Mouse (Mus musculus) myocyte (in vitro differentiated cells): Measurements from ENCODE around the gene Gm20388. TPM values are rescaled to one million over a fixed set of nuclear protein-coding genes. Genes with fewer than 3 reads are reported as not detected.

ENCODE experiments used
- H3K27me3 ChIP-seq: one replicate; pipeline ENCODE4 v1.6.1; 2011; ENCODE audit not compliant: control insufficient read depth, insufficient read depth, insufficient read length
- H3K36me3 ChIP-seq: one replicate; pipeline ENCODE4 v1.6.1; 2011; ENCODE audit not compliant: control insufficient read depth, insufficient read depth
- H3K4me2 ChIP-seq: one replicate; pipeline ENCODE4 v1.6.1; 2011; ENCODE audit warnings: low read depth, control low read depth
- H3K4me3 ChIP-seq: one replicate; pipeline ENCODE4 v1.5.1; 2011; ENCODE audit warnings: mild to moderate bottlenecking, control low read depth, moderate library complexity
- H3K79me2 ChIP-seq: one replicate; pipeline ENCODE4 v1.6.1; 2011; ENCODE audit not compliant: control insufficient read depth, insufficient read depth
- H3ac ChIP-seq: one replicate; pipeline ENCODE4 v1.6.1; 2011; ENCODE audit not compliant: control insufficient read depth, insufficient read length
- CEBPB ChIP-seq: IDR thresholded peaks from 2 replicates; pipeline ENCODE4 v1.6.1; 2011; ENCODE audit warnings: mild to moderate bottlenecking, moderate library complexity; ENCODE audit not compliant: poor library complexity, insufficient read depth, severe bottlenecking
- E2F4 ChIP-seq: IDR thresholded peaks from one replicate; pipeline ENCODE4 v1.6.1; 2011; ENCODE audit warnings: mild to moderate bottlenecking, control low read depth, moderate library complexity; ENCODE audit not compliant: insufficient read depth
- MAX ChIP-seq: IDR thresholded peaks from one replicate; pipeline ENCODE4 v1.6.1; 2011; ENCODE audit warnings: low read depth, mild to moderate bottlenecking, control low read depth
- MYOD1 ChIP-seq, 3 experiments: IDR thresholded peaks; one replicate each; pipeline ENCODE4 v1.6.1; 2011; ENCODE audit warnings: control low read depth in 2 of 3, low read depth in 2 of 3, mild to moderate bottlenecking in 2 of 3, moderate library complexity in 1 of 3; ENCODE audit not compliant: insufficient read length in 2 of 3, control insufficient read depth in 1 of 3
- MYOG ChIP-seq, 3 experiments: IDR thresholded peaks; one replicate each; pipeline ENCODE4 v1.6.1; 2011; ENCODE audit warnings: control low read depth in 2 of 3, low read depth in 2 of 3, mild to moderate bottlenecking in 2 of 3; ENCODE audit not compliant: insufficient read length in 2 of 3, control insufficient read depth in 1 of 3, insufficient read depth in 1 of 3
- POLR2A ChIP-seq: IDR thresholded peaks from one replicate; pipeline ENCODE4 v1.6.1; 2011; ENCODE audit warnings: low read depth, mild to moderate bottlenecking, control low read depth, moderate library complexity; ENCODE audit not compliant: insufficient read length
- POLR2AphosphoS2 ChIP-seq: IDR thresholded peaks from one replicate; pipeline ENCODE4 v1.6.1; 2011; ENCODE audit warnings: low read depth, control low read depth; ENCODE audit not compliant: insufficient read length
- REST ChIP-seq: IDR thresholded peaks from one replicate; pipeline ENCODE4 v1.6.1; 2011; ENCODE audit warnings: mild to moderate bottlenecking, control low read depth, moderate library complexity; ENCODE audit not compliant: insufficient read depth, insufficient read length
- SRF ChIP-seq: IDR thresholded peaks from one replicate; pipeline ENCODE4 v1.6.1; 2011; ENCODE audit warnings: low read depth; ENCODE audit not compliant: control insufficient read depth, insufficient read length
- TCF12 ChIP-seq: IDR thresholded peaks from one replicate; pipeline ENCODE4 v1.6.1; 2011; ENCODE audit warnings: mild to moderate bottlenecking, control low read depth; ENCODE audit not compliant: poor library complexity, insufficient read depth, severe bottlenecking
- TCF3 ChIP-seq: IDR thresholded peaks from one replicate; pipeline ENCODE4 v1.6.1; 2011; ENCODE audit warnings: low read depth, control low read depth; ENCODE audit not compliant: insufficient read length
- USF1 ChIP-seq: IDR thresholded peaks from one replicate; pipeline ENCODE4 v1.6.1; 2011; ENCODE audit warnings: low read depth, mild to moderate bottlenecking, control low read depth, moderate library complexity
- polyA plus RNA-seq: library from polyadenylated mRNA; unstranded; fragments of >200 nt; fragmentation: generic; extraction: Trizol; gene quantifications from one replicate; pipeline ENCODE4 v1.2.1, GENCODE M21; 2012; ENCODE audit warnings: missing spikeins

Gene Gm20388
- polyA plus RNA-seq, 1 experiment = 15.3 TPM

DNA sequence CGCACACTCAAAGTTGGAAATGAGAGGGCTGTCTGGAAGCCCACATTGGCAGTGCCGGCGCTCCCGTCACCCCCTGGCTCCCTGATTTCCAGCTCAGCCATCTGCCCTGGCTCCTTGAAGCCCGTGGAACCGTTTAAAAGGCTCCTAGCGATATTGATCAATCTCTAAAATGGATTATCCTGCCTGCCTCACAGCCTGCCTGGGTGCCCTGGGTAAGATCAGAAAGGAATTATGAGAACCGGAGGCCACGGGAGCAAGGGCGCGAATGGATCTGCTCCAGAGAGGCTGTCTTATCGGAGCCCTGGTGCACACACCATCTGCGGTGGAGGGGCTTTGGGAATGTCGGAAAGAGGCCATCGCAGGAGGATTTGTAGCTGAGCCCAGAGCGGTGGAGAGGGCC is 561.6 kb downstream of the Gm20388 start:
- TF ChIP-seq REST (no peak), SRF (no peak), E2F4 (no peak), MYOG (IDR thresholded peaks at IDR 0.05; ENCODE audit: control insufficient read depth in 1 of 3, insufficient read depth in 1 of 3, insufficient read length in 2 of 3, low read depth in 2 of 3) (no peak), MAX (no peak), TCF12 (no peak), MYOD1 (IDR thresholded peaks at IDR 0.05; ENCODE audit: control insufficient read depth in 1 of 3, insufficient read length in 2 of 3, low read depth in 2 of 3) (no peak), TCF3 (no peak), POLR2A (no peak), CEBPB (no peak), USF1 (no peak), POLR2AphosphoS2 (no peak)
- H3K79me2 ChIP-seq = no peaks in the 10 kb centered on the region
- H3K36me3 ChIP-seq = no peaks in the 10 kb centered on the region
- no peak overlapping the region for H3ac ChIP-seq
- H3K27me3 ChIP-seq = no peaks in the 10 kb centered on the region
- no peak overlapping the region for H3K4me2 ChIP-seq
- no peak overlapping the region for H3K4me3 ChIP-seq

DNA sequence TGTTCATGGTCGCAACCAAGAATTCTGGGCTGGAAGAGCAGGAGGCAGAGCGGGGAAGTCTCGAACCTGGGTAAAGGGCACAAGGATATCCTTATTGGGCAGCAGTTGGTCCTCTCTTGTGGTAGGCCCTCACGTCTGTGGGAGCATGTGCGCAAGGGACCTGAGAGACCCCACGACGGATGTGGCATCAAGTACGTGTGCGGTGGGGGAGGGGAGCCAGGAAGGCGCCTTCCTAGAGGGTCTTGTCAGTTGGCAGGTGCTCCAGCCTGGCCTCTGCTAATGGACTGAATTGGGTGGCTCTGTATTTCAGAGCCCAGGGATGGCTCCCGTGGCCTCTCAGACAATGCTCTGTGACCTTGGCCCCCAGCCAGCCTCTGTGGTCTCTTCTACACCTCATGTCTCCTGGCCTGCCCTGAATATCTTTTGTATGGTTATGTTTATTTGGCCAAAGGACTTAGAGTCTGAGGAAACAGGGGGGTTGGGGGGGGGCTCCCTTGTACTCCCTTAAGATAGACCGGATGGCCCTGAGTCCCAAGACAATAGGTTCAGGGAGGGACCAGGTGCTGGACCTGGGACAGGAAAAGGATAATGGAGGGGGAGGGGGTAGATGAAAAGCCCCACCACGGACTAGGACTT is 563.2 kb downstream of the Gm20388 start:
- H3K4me3 ChIP-seq = no peak overlapping the region
- H3ac ChIP-seq = no peak overlapping the region
- no peak overlapping the region for H3K4me2 ChIP-seq
- no peaks in the 10 kb centered on the region for H3K79me2 ChIP-seq
- H3K36me3 ChIP-seq = no peaks in the 10 kb centered on the region
- no peaks in the 10 kb centered on the region for H3K27me3 ChIP-seq
- no peak for TF ChIP-seq POLR2A

DNA sequence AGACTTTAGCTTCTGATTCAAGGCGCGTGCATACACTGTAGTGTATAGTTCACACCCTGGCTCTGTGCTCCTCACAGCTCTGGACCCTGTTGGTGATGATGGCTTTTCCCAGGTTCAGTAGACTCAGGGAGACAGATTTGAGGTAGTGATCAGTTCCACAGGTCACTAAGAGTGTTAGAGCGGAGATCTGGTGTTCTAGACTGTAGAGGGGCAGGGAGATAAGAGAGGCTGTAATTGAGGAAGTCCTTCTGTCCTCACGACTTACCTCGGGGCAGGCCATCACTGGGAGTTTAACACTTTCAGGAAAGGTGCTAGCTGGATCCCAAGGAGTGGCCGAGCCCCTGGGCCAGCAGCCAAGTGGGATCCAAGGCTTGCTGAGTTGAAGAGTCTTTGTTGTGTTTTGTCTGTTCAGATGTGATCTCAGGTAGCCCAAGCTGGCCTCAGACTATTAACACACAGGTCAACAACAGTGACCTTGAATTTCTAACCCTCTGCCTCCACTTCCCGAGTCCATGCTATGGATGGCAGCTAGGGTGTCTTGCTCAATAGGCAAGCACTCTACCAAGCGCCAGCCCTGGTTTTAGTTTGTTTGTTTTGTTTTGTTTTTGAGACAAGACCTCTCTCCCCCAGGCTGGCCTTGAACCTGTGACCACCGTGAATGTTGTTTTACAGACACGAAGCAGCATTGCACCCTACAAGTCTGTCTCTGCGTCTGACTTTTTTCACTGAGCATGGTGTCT is 564.0 kb downstream of the Gm20388 start:
- no peak overlapping the region for H3ac ChIP-seq
- no peak overlapping the region for H3K4me2 ChIP-seq
- TF ChIP-seq SRF = no peak
- no peak for TF ChIP-seq E2F4
- no peak for TF ChIP-seq MAX
- TF ChIP-seq MYOG (IDR thresholded peaks at IDR 0.05; ENCODE audit: control insufficient read depth in 1 of 3, insufficient read depth in 1 of 3, insufficient read length in 2 of 3, low read depth in 2 of 3) = no peak
- no peak for TF ChIP-seq TCF12
- TF ChIP-seq POLR2AphosphoS2 = no peak
- no peak for TF ChIP-seq USF1
- TF ChIP-seq CEBPB = no peak
- no peak for TF ChIP-seq MYOD1 (IDR thresholded peaks at IDR 0.05; ENCODE audit: control insufficient read depth in 1 of 3, insufficient read length in 2 of 3, low read depth in 2 of 3)
- no peak for TF ChIP-seq POLR2A
- H3K27me3 ChIP-seq = no peaks in the 10 kb centered on the region
- no peak overlapping the region for H3K4me3 ChIP-seq
- H3K36me3 ChIP-seq = no peaks in the 10 kb centered on the region
- no peaks in the 10 kb centered on the region for H3K79me2 ChIP-seq

DNA sequence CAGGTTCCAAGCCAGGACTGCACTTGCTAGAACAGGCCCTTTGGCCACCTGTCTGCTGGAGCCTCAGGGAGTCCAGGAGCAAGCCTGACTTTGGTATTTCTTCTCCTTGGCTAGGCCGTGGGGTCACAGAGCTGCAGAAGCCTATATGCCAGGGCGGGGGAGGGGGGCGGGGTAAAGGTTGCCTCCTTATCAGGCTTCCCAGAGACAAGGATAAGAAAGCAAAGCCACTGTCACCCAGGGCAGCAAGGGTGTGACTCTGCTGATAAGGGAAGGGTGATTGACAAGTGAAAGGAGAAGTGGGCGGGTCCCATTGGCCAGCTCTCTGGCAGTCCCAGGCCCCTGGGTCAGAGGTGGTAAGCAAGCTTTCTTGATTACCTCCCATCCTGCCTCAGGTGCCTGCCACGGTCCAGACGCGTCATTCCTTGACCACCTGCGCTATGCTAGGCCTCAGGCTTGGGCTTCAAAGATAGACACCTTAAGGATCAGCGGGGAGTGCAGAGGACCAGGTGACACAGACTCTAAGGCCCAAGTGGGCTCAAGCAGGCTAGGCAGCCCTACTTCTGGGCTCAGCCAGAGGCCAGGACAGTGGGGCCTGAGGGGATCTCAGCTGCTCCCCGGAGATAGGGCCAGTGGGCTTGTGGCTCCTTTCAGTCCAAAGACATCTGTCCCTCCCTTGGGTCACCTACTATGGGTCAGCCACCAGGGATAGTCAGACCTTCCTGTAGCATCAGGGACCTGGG is 565.0 kb downstream of the Gm20388 start:
- no peak for TF ChIP-seq TCF3
- no peak for TF ChIP-seq POLR2AphosphoS2
- Histone ChIP-seq H3K4me3 (no peak overlapping the region), H3ac (no peak overlapping the region), H3K36me3 (no peaks in the 10 kb centered on the region), H3K79me2 (no peaks in the 10 kb centered on the region), H3K27me3 (no peaks in the 10 kb centered on the region), H3K4me2 (no peak overlapping the region)

DNA sequence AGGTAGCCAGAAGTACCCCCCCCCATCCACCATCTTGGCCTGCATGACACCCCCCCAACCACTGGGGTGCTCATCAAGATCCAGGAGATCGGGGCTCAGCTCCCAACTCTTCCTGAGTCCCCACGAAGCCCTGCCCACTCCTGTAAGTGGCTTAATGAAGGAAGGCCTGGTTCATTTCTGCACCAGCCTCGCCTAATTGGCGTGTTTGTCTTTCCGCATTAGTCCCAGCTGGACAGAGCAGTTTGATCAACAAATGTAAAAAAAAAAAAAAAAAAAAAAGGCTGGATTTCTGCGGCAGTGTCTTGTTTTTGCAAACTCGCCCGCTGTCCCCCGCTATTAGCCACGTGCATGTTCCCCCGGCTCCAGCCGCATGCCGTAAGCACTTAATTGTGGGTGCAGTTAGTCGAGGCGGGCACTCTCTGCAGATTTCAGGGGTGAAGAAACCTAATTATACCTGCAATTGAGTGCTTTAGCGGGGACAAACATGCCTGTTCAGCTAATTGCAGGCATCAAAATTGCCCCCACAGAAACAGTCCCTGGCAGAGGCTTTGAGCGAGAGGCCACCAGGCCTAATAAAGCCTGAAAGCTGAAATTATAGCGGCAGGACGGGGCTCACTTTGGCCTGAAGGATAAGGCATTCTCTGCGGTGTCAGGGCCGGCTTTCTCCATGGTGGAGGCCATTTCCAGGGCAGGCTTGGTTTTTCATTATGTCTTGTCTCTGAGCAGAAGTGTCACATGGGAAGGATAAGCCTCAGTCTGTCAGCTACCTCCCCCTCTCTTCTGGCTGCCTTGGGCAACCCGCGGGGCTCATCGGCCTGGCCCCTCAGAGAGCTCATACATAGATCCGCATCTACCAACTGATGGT is 566.3 kb downstream of the Gm20388 start:
- Histone ChIP-seq H3K27me3 (no peaks in the 10 kb centered on the region), H3ac (no peak overlapping the region), H3K36me3 (no peaks in the 10 kb centered on the region), H3K79me2 (no peaks in the 10 kb centered on the region), H3K4me2 (no peak overlapping the region), H3K4me3 (no peak overlapping the region)
- TF ChIP-seq TCF3 (no peak), REST (no peak), SRF (no peak), CEBPB (no peak), POLR2AphosphoS2 (no peak), TCF12 (no peak), USF1 (no peak), MYOD1 (IDR thresholded peaks at IDR 0.05; ENCODE audit: control insufficient read depth in 1 of 3, insufficient read length in 2 of 3, low read depth in 2 of 3) (no peak), POLR2A (no peak), E2F4 (no peak), MAX (no peak), MYOG (IDR thresholded peaks at IDR 0.05; ENCODE audit: control insufficient read depth in 1 of 3, insufficient read depth in 1 of 3, insufficient read length in 2 of 3, low read depth in 2 of 3) (no peak)
